Mouse (Mus musculus): Measurements from ENCODE around the gene Gm49601. TPM values are rescaled to one million over a fixed set of nuclear protein-coding genes. Genes with fewer than 3 reads are reported as not detected.

Gm49601 gene
- polyA plus RNA-seq, 1 experiment from 2014 or later = 6.1 TPM

- POLR2A ChIA-PET = no interaction called here
- TF ChIP-seq CTCF (IDR thresholded peaks at IDR 0.05) = no peak
- DNase-seq (ENCODE audit: low read depth, low spot score) = no peak
- in situ Hi-C loops (cut with MboI; ENCODE audit: low pct_unique_long_range_greater_than_20kb) = loop anchor here (5.0 kb wide), 1 partner anchor 264 kb away; the partner anchor contains the start of genes Arvcf and Tango2
- H3K27me3 ChIP-seq = no peaks in the 10 kb centered on the region
- no peak for ATAC-seq
- CTCF ChIA-PET = no interaction called here
These were observed 14.5 kb downstream of the Gm49601 start for GRCm38 (mm10) chr16:18611752-18612151.

- in situ Hi-C loops (cut with MboI; ENCODE audit: low pct_unique_long_range_greater_than_20kb) = no loop called here
- ATAC-seq (no peak), DNase-seq (ENCODE audit: low read depth, low spot score) (no peak)
- ChIA-PET POLR2A (no interaction called here), CTCF (interaction anchor here (1.4 to 1.5 kb wide), 2 partner anchors 9 to 165 kb away, joined by 3 to 5 read pairs; no protein-coding TSS in a partner anchor)
- no peak for TF ChIP-seq CTCF (IDR thresholded peaks at IDR 0.05)
- no peaks in the 10 kb centered on the region for H3K27me3 ChIP-seq
These were observed 17.1 kb downstream of the Gm49601 start for GRCm38 (mm10) chr16:18609099-18609498.

- in situ Hi-C loops (cut with MboI; ENCODE audit: low pct_unique_long_range_greater_than_20kb) = no loop called here
- ATAC-seq (no peak), DNase-seq (ENCODE audit: low read depth, low spot score) (no peak)
- ChIA-PET POLR2A (no interaction called here), CTCF (interaction anchor here (1.4 kb wide), 1 partner anchor 10 kb away, joined by 5 read pairs; no protein-coding TSS in a partner anchor)
- H3K27me3 ChIP-seq = no peaks in the 10 kb centered on the region
- no peak for TF ChIP-seq CTCF (IDR thresholded peaks at IDR 0.05)
These were observed 18.0 kb downstream of the Gm49601 start for GRCm38 (mm10) chr16:18608226-18608625.

DNA sequence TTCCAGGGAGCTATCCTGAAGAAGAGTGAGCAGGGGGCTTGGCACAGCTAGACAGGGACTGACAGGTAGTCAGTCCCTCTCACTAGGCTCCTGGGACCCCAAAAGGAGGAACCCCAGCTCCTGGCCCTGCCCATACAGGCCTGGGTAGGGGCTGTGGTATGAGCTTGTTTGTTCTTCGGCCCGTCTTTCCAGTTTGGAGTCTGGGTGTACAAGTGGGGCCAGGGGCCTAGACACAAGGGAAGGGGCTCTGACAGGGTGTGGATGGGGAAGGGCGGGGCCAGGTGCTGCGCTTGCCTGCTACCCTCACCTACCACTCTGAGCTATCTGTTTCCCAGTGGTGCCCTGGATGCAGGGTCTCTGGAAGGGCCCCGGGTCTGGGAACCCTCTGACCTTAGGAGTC is 20.5 kb downstream of the Gm49601 start:
- no peaks in the 10 kb centered on the region for H3K27me3 ChIP-seq
- CTCF ChIA-PET = no interaction called here
- ATAC-seq = no peak
- no peak for TF ChIP-seq CTCF (IDR thresholded peaks at IDR 0.05)
- POLR2A ChIA-PET = no interaction called here
- in situ Hi-C loops (cut with MboI; ENCODE audit: low pct_unique_long_range_greater_than_20kb) = no loop called here
- no peak for DNase-seq (ENCODE audit: low read depth, low spot score)

GRCm38 (mm10) chr16:18604267-18604701 is 21.9 kb downstream of the Gm49601 start:
- ChIA-PET POLR2A (interaction anchor here (1.1 kb wide), 1 partner anchor 30 kb away, joined by 3 read pairs; no protein-coding TSS in a partner anchor), CTCF (interaction anchor here (1.5 kb wide), 1 partner anchor 13 kb away, joined by 3 read pairs; no protein-coding TSS in a partner anchor)
- no peak for DNase-seq (ENCODE audit: low read depth, low spot score)
- ATAC-seq = no peak
- H3K27me3 ChIP-seq = no peaks in the 10 kb centered on the region
- TF ChIP-seq CTCF (IDR thresholded peaks at IDR 0.05) = no peak
- in situ Hi-C loops (cut with MboI; ENCODE audit: low pct_unique_long_range_greater_than_20kb) = no loop called here

DNA sequence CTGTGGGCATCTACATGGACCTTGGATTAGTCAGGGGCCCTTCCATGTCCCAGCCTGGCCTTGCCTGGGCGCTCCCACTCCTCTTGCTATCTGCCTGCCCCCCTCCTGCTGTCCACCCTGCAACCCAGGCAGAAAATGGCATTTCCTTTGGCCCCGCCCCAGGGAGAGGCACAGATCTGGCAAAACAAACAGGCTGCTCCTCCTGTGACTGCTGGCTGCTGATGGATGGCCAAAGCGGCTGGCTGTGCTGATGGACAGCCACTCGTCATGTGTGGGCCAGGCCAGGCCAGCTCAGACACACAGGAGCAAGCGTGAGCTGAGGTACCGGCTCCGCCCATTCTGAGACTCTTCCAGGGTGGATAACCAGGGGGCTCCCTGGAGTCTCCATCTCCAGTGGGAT is 24.8 kb downstream of the Gm49601 start:
- peaks cover 3% of the 10 kb centered on the region for H3K27me3 ChIP-seq
- no peak for ATAC-seq
- TF ChIP-seq CTCF (IDR thresholded peaks at IDR 0.05) = no peak
- POLR2A ChIA-PET = no interaction called here
- CTCF ChIA-PET = no interaction called here
- no peak for DNase-seq (ENCODE audit: low read depth, low spot score)
- in situ Hi-C loops (cut with MboI; ENCODE audit: low pct_unique_long_range_greater_than_20kb) = no loop called here

GRCm38 (mm10) chr16:18598006-18598405 is 28.2 kb downstream of the Gm49601 start:
- no peak for DNase-seq (ENCODE audit: low read depth, low spot score)
- no peak for ATAC-seq
- in situ Hi-C loops (cut with MboI; ENCODE audit: low pct_unique_long_range_greater_than_20kb) = no loop called here
- POLR2A ChIA-PET = interaction anchor here (0.7 kb wide), 1 partner anchor 183 kb away, joined by 3 read pairs; no protein-coding TSS in a partner anchor
- H3K27me3 ChIP-seq = peaks cover 6% of the 10 kb centered on the region
- no peak for TF ChIP-seq CTCF (IDR thresholded peaks at IDR 0.05)
- CTCF ChIA-PET = interaction anchor here (0.6 to 1.1 kb wide), 2 partner anchors 17 to 155 kb away, joined by 3 read pairs; no protein-coding TSS in a partner anchor

GRCm38 (mm10) chr16:18596255-18596654 is 30.0 kb downstream of the Gm49601 start:
- ATAC-seq = no peak
- CTCF ChIA-PET = interaction anchor here (0.8 kb wide), 1 partner anchor 20 kb away, joined by 3 read pairs; no protein-coding TSS in a partner anchor
- TF ChIP-seq CTCF (IDR thresholded peaks at IDR 0.05) = no peak
- in situ Hi-C loops (cut with MboI; ENCODE audit: low pct_unique_long_range_greater_than_20kb) = no loop called here
- H3K27me3 ChIP-seq = peaks cover 13% of the 10 kb centered on the region
- DNase-seq (ENCODE audit: low read depth, low spot score) = no peak
- POLR2A ChIA-PET = no interaction called here

DNA sequence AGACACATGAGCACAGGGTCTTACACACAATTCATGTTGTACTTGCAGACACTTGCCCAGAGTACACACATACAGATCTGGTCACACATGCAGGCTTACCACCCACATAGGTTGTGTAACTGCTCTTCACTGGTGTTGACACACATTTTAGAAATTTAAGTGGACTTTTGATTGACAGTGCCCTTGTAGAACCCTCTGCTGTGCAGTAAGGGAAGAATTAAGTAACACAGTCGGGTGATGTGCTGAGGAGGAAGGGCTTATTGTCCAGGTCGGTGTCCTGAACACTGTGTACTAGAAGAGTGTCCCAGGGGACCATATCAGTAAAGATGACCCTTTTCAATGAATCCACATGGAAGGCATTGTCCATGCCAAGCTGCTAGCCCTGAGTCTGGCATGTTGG is 32.3 kb downstream of the Gm49601 start:
- ChIA-PET POLR2A (no interaction called here), CTCF (no interaction called here)
- DNase-seq (ENCODE audit: low read depth, low spot score) = no peak
- in situ Hi-C loops (cut with MboI; ENCODE audit: low pct_unique_long_range_greater_than_20kb) = no loop called here
- ATAC-seq = no peak
- TF ChIP-seq CTCF (IDR thresholded peaks at IDR 0.05) = no peak
- peaks cover 17% of the 10 kb centered on the region for H3K27me3 ChIP-seq

DNA sequence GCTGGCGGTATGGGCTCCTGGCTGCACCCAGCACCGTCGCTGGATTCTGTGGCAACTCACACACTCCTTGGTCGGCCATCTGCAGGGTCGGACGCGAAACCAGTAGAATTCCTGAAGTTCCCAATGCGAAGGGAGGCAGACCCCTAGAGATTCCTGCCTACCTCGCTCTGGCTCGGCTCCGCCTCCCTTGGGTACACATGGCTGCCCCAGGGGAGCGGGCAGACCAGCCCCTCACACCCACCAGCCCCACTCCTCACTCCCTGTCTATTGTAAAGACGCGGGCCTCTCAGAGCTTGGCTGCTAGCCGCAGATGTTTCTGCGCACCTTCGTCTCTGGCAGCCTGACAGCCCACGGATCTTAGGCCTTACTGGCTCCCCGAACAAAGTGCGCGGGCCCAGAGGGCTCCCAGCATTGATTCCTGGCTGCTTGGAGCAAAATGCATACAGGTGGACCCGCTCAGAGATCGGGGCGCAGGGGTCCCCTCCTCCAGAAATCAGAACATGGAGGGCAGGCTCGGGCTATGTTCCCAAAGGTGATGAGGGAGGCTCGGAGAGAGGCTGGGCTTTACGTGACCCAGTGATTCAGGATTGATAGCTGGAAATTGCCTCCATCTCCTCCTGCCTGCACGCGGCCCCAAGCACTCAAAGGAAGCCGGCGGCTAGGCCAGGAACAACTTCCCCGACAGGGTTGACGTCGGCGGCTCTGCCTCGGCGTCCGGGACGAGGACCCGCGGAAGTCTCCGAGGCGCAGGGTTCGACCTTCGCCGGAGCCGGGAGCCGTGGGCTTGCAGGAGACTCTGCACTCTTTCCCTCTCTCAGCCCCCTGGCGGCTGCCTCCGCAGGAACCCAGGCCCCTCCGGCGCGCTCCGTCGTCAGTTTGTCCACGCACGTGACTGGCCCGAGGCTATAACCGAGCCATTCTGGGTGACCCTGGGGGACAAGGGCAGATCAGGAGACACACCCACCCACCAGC is 34.9 kb downstream of the Gm49601 start:
- ChIA-PET CTCF (no interaction called here), POLR2A (no interaction called here)
- H3K27me3 ChIP-seq = peaks cover 28% of the 10 kb centered on the region
- in situ Hi-C loops (cut with MboI; ENCODE audit: low pct_unique_long_range_greater_than_20kb) = no loop called here
- ATAC-seq (no peak), DNase-seq (ENCODE audit: low read depth, low spot score) (no peak)
- TF ChIP-seq CTCF (IDR thresholded peaks at IDR 0.05) = no peak

Data from Patski (cell line).